Mouse (Mus musculus) heart, postnatal 0 days (tissue): Measurements from ENCODE around the gene Slco4a1.

Experiments used
- CTCF ChIP-seq: IDR thresholded peaks from 2 replicates; pipeline ENCODE4 v1.5.1; 2016; ENCODE audit warnings: antibody characterized with exemption, control low read depth, low read depth
- EP300 ChIP-seq: IDR thresholded peaks from 2 replicates; pipeline ENCODE4 v1.6.1; 2016; ENCODE audit warnings: antibody characterized with exemption, low read depth

DNA sequence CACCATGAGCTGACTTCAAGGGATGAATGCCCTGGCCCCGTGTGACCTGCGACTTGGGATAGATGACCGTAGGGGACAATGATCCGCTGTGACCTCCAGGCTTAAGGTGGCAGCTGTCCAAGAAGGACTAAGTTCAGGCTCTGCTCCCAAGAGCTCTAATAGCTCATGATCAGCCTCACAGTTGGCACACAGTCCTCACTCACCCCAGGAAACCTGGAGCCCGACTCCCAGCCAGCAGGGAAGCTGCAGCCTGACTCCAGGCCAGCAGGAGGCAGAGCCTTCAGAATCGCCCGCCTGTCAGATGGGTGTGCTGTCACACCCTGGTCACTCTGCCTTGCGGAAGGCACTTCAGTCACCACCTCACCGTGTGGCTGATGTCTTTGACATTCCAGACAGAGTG, 13.7 kb downstream of the Slco4a1 start:
- TF ChIP-seq EP300 (no peak), CTCF (peak; percentile 34)
